Mouse (Mus musculus) lung, embryonic 14.5 days (tissue): ENCODE measurements around the gene Pdxk. TPM values are rescaled to one million over a fixed set of nuclear protein-coding genes. Genes with fewer than 3 reads are reported as not detected.
"Not testable (repeated sequence)": the region's sequence is repeated elsewhere in the genome, so short reads cannot be mapped to it uniquely, and the experiment has no call there.

Source experiments
- ATAC-seq: fragments of 200-750 bp; cut with Nextera tagmentation; 2 replicates; pipeline ENCODE4 v1.8.0; 2017; ENCODE audit warnings: mild to moderate bottlenecking, moderate TSS enrichment, moderate library complexity; ENCODE audit not compliant: insufficient read depth
- DNase-seq: peaks from one replicate; pipeline ENCODE4 v3.0.0-alpha.2; 2015
- H3K27ac ChIP-seq: fragments of 300-500 bp; sonication (generic); 2 replicates; pipeline ENCODE4 v1.5.1; 2014; ENCODE audit warnings: low read depth, mild to moderate bottlenecking, moderate library complexity
- H3K27me3 ChIP-seq: fragments of 300-500 bp; sonication (generic); 2 replicates; pipeline ENCODE4 v1.6.1; 2014; ENCODE audit warnings: low read length, control low read depth; ENCODE audit not compliant: insufficient read depth
- H3K36me3 ChIP-seq: fragments of 300-500 bp; sonication (generic); 2 replicates; pipeline ENCODE4 v1.6.1; 2014; ENCODE audit warnings: control low read depth; ENCODE audit not compliant: insufficient read depth
- H3K4me1 ChIP-seq: fragments of 300-500 bp; sonication (generic); 2 replicates; pipeline ENCODE4 v1.6.1; 2014; ENCODE audit warnings: antibody characterized with exemption, control low read depth; ENCODE audit not compliant: insufficient read depth
- H3K4me2 ChIP-seq: fragments of 300-500 bp; sonication (generic); 2 replicates; pipeline ENCODE4 v1.6.1; 2014; ENCODE audit warnings: mild to moderate bottlenecking
- H3K4me3 ChIP-seq: fragments of 300-500 bp; sonication (generic); 2 replicates; pipeline ENCODE4 v1.5.1; 2014; ENCODE audit warnings: low read depth, low read length
- H3K9ac ChIP-seq: fragments of 300-500 bp; sonication (generic); 2 replicates; pipeline ENCODE4 v1.6.1; 2014
- H3K9me3 ChIP-seq: fragments of 300-500 bp; sonication (generic); 2 replicates; pipeline ENCODE4 v1.6.1; 2016; ENCODE audit warnings: low read depth, low read length, control low read depth
- CTCF ChIP-seq: IDR thresholded peaks from 2 replicates; pipeline ENCODE4 v1.5.1; 2016; ENCODE audit warnings: antibody characterized with exemption, low read depth
- WGBS: fragments of 180-500 bp; shearing (Covaris S2); extraction: QIAGEN DNeasy Blood & Tissue Kit; methylation state at CpG from one replicate; pipeline ENCODE4 v1.1.7; 2014; 5-methylcytosine and 5-hydroxymethylcytosine counted together
- polyA plus RNA-seq: library from polyadenylated mRNA; unstranded; fragments of >200 nt; fragmentation: Nextera tagmentation; extraction: Ambion mirVana; gene quantifications from 2 replicates; pipeline ENCODE4 v1.2.1, GENCODE M21; 2014

Pdxk gene
- 5.9 and 6.9 TPM in 2 replicates for polyA plus RNA-seq

GRCm38 (mm10) chr10:78464792-78465207, at the start of gene Pdxk:
Pdxk (minus strand) TSS chr10:78464975.
- no peaks in the 10 kb centered on the region for H3K36me3 ChIP-seq
- no peak for TF ChIP-seq CTCF
- H3K27me3 ChIP-seq, result no peaks in the 10 kb centered on the region
- no peak within 1 kb of the TSS for H3K27ac ChIP-seq
- peak within 1 kb of the TSS; percentile 65 for H3K9ac ChIP-seq
- WGBS, result under 1% methylated on average over 35 of the region's 35 CpGs
- H3K9me3 ChIP-seq, result no peaks in the 10 kb centered on the region
- H3K4me1 ChIP-seq, result peaks cover 8% of the 10 kb centered on the region; the same call in 1 of the 2 replicates
- peak within 1 kb of the TSS; percentile 99 for H3K4me2 ChIP-seq
- DNase-seq (peak; percentile 96), ATAC-seq (peak; percentile 95)
- peak within 1 kb of the TSS; percentile 68 for H3K4me3 ChIP-seq

- TF ChIP-seq CTCF, result no peak
- no peaks in the 10 kb centered on the region for H3K36me3 ChIP-seq
- no peak overlapping the region for H3K4me2 ChIP-seq
- no peak overlapping the region for H3K9ac ChIP-seq
- no peaks in the 10 kb centered on the region for H3K9me3 ChIP-seq
- H3K27me3 ChIP-seq, result no peaks in the 10 kb centered on the region
- H3K27ac ChIP-seq, result no peak overlapping the region
- DNase-seq, result no peak
- WGBS, result 75% methylated on average over 6 of the region's 6 CpGs
- no peaks in the 10 kb centered on the region for H3K4me1 ChIP-seq
- no peak for ATAC-seq
- no peak overlapping the region for H3K4me3 ChIP-seq
Measured at GRCm38 (mm10) chr10:78502986-78503733, 38.4 kb upstream of the Pdxk start.

DNA sequence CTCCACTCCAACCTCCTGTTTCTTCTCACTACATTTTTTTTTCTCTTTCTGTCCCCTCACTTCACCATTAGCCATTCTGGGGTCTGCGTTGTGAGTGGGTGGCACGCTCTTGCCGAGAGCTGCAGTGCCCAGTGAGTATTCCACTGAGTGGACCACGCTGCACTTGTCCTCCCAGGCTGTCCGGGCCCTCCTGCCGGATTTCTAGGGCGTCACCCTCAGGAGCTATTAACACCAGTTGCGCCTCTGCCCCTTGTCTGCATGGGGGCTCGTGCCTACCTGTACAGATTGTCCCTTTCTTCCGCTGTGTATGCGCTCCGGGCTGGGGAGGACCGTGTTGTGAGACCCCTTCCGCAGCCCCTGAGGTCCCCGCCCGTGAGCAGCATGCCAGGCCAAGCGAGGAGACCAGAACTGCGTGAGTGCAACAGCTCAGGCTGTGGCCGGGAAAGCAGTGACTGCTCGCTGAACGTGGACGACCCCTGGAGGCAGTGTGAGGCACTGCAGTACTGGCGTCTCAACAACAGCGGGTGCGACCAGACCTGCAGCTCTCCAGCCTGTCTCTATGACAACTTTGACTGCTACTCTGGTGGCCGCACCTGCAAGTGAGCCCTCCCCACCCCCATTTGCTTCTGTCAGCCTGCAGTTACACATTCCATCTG, 22.8 kb upstream of the Pdxk start:
- DNase-seq (peak; percentile 88), ATAC-seq (peak; percentile 91)
- Histone ChIP-seq H3K9me3 (no peaks in the 10 kb centered on the region), H3K36me3 (no peaks in the 10 kb centered on the region), H3K4me2 (peak overlapping the region; percentile 59), H3K4me1 (no peaks in the 10 kb centered on the region), H3K4me3 (peak overlapping the region; percentile 19), H3K27me3 (0 out of 2 replicates have a peak, but pooled peaks cover 2% of the 10 kb centered on the region), H3K27ac (no peak overlapping the region), H3K9ac (peak overlapping the region; percentile 38)
- TF ChIP-seq CTCF, result peak; percentile 97
- WGBS, result 7% methylated on average over 26 of the region's 26 CpGs

DNA sequence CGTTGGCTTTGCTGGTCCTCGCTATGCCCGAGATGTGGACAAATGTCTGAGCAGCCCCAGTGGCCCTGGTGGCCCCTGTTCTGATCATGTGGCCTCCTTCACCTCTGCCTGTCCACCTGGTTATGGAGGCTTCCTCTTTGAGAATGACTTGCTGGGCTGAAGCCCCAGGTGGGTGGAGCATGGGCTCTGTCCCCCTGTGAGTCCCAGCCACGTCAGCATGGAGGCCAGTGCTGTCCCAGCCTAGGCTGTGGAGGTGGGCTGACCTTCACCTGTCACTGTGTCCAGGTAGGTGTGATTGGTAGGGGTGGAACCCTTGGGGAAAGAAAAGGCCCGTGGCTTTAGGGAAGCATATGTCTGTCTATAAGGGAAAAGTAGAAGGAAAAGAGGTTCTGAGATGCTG, 22.1 kb upstream of the Pdxk start:
- WGBS, result 62% methylated on average over 5 of the region's 5 CpGs
- no peak for TF ChIP-seq CTCF
- no peak overlapping the region for H3K9ac ChIP-seq
- H3K4me3 ChIP-seq, result no peak overlapping the region
- no peak overlapping the region for H3K27ac ChIP-seq
- no peak overlapping the region for H3K4me2 ChIP-seq
- H3K36me3 ChIP-seq, result no peaks in the 10 kb centered on the region
- no peaks in the 10 kb centered on the region for H3K9me3 ChIP-seq
- no peaks in the 10 kb centered on the region for H3K4me1 ChIP-seq
- ATAC-seq (no peak), DNase-seq (no peak)
- 0 out of 2 replicates have a peak, but pooled peaks cover 2% of the 10 kb centered on the region for H3K27me3 ChIP-seq

DNA sequence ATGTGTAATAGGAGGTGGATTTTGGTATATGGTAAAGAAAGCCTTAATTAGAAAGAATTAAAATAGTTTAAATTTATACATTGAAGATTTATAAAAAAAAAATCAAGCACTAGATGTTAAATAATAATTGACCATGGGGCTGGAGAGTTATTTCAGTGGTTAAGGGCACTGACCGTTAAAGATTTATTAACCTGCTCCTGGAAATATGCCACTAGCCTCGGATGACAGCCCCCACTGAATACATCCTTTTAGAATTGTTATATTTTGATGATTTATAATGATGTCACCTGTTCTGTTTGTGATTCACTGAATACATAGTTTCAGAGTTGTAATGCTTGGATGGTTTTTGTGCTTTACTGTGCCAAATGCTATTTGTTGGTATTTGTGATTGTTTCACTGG, 20.6 kb upstream of the Pdxk start:
- H3K4me2 ChIP-seq, H3K27me3 ChIP-seq, H3K9me3 ChIP-seq, H3K4me1 ChIP-seq, H3K36me3 ChIP-seq, H3K4me3 ChIP-seq, DNase-seq, H3K27ac ChIP-seq, H3K9ac ChIP-seq, ATAC-seq: not testable (repeated sequence)
- 40% methylated on average over 2 of the region's 2 CpGs for WGBS

DNA sequence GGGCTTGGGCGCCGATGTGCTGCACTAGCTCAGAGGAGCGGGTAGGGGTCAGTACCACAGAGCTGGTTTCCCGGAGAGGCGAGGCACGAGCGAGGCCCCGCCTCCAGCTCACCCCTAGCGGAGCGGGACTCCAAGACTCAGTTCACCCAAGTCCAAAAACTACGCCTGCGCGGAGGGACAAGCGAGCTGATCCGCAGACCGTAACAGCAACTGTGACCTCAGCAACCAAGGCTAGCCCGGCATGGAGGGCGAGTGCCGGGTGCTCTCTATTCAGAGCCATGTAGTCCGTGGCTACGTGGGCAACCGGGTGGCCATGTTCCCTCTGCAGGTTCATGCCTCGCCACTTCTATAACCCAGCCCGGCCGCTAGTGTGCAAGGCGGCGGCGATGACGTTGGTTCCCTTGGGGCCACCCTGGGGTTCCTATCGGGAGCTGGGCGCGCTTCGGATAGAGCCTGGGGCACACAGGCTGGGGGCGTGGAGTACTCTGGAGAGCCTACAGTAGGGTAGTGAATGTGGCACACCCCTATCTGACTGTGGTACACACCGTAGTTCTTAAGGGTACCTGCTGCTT, 17.2 kb upstream of the Pdxk start:
- Histone ChIP-seq H3K9me3 (no peaks in the 10 kb centered on the region), H3K4me1 (no peaks in the 10 kb centered on the region), H3K27ac (no peak overlapping the region), H3K4me2 (peak overlapping the region; percentile 87), H3K4me3 (peak overlapping the region; percentile 47), H3K27me3 (0 out of 2 replicates have a peak, but pooled peaks cover 2% of the 10 kb centered on the region), H3K36me3 (no peaks in the 10 kb centered on the region), H3K9ac (peak overlapping the region; percentile 44)
- DNase-seq (peak; percentile 88), ATAC-seq (peak; percentile 97)
- WGBS, result under 1% methylated on average over 35 of the region's 35 CpGs
- peak; percentile 57 for TF ChIP-seq CTCF
